Mouse (Mus musculus) heart, postnatal 14 days (tissue): ENCODE measurements around the gene Ist1. TPM values are rescaled to one million over a fixed set of nuclear protein-coding genes. Genes with fewer than 3 reads are reported as not detected.

ENCODE experiments used
- DNase-seq, 2 experiments: peaks; one replicate each; pipeline ENCODE4 v3.0.0; 2021 to 2022
- intact Hi-C: fragments of 180-260 bp; cut with DNase I; formaldehyde crosslinking; loops from one replicate; pipeline ENCODE4 v1.15.1; 2025
- long read RNA-seq, 2 experiments: library from polyadenylated mRNA; stranded (forward); transcript quantifications; one replicate each; pipeline ENCODE4 v2.0.0; 2021
- total RNA-seq, 2 experiments: library from RNA; stranded (reverse); gene quantifications; 2 replicates each; pipeline ENCODE4 v1.2.3; 2021

Gene Ist1
- 10 to 100 TPM; 48.1 to 53.0 TPM for total RNA-seq
- long read RNA-seq, experiment 1, transcript Ist1-201 (10 exons, 2,304 nt): major isoform, 27 of 53 reads
- long read RNA-seq, experiment 1, partial matches to known transcripts: 13 of 53 reads
- long read RNA-seq, experiment 1, other reads (novel, unspliced or antisense): 10 of 53 reads
- long read RNA-seq, experiment 2, transcript Ist1-201 (10 exons, 2,304 nt): major isoform, 37 of 70 reads
- long read RNA-seq, experiment 2, partial matches to known transcripts: 13 of 70 reads
- long read RNA-seq, experiment 2, other reads (novel, unspliced or antisense): 17 of 70 reads

- peak; percentile 98 to 99 for DNase-seq
- intact Hi-C loops: loop anchor here (2.0 to 5.0 kb wide), 2 partner anchors 85 to 86 kb away; partner anchors contain the start of genes Ap1g1 and Dhodh
Observed at GRCm38 (mm10) chr8:109693146-109693900, at the start of gene Ist1. Ist1 (minus strand) TSS chr8:109693260.

GRCm38 (mm10) chr8:109738049-109738380, 45.0 kb upstream of the Ist1 start:
- no peak for DNase-seq
- intact Hi-C loops: no loop called here

- DNase-seq: peak; percentile 87 to 93
- intact Hi-C loops: no loop called here
Observed at GRCm38 (mm10) chr8:109737237-109738048, 44.4 kb upstream of the Ist1 start, which contains the start of gene Atxn1l. Atxn1l (minus strand) TSS chr8:109737739.

- peak in 1 of 2 experiments; percentile 6 for DNase-seq
- intact Hi-C loops: no loop called here
Observed at GRCm38 (mm10) chr8:109736819-109737218, 43.8 kb upstream of the Ist1 start.

- DNase-seq: no peak
- intact Hi-C loops: no loop called here
Observed at GRCm38 (mm10) chr8:109734018-109734417, 41.0 kb upstream of the Ist1 start.

GRCm38 (mm10) chr8:109731012-109731411, 38.0 kb upstream of the Ist1 start:
- no peak for DNase-seq
- intact Hi-C loops: no loop called here

GRCm38 (mm10) chr8:109725106-109725505, 32.0 kb upstream of the Ist1 start:
- no peak for DNase-seq
- intact Hi-C loops: no loop called here

- no peak for DNase-seq
- intact Hi-C loops: no loop called here
Observed at GRCm38 (mm10) chr8:109714961-109715360, 21.9 kb upstream of the Ist1 start.

- no peak for DNase-seq
- intact Hi-C loops: no loop called here
Observed at GRCm38 (mm10) chr8:109712521-109712920, 19.5 kb upstream of the Ist1 start.

- DNase-seq: no peak
- intact Hi-C loops: loop anchor here (5.0 kb wide), 1 partner anchor 69 kb away; the partner anchor contains the start of gene Ap1g1
Observed at GRCm38 (mm10) chr8:109707921-109708320, 14.9 kb upstream of the Ist1 start.

GRCm38 (mm10) chr8:109706874-109707237, 13.8 kb upstream of the Ist1 start:
- intact Hi-C loops: loop anchor here (5.0 kb wide), 1 partner anchor 70 kb away; the partner anchor contains the start of gene Ap1g1
- DNase-seq: peak; percentile 76 to 82

GRCm38 (mm10) chr8:109706076-109706873, 13.2 kb upstream of the Ist1 start:
- intact Hi-C loops: loop anchor here (5.0 kb wide), 1 partner anchor 71 kb away; the partner anchor contains the start of gene Ap1g1
- peak in 1 of 2 experiments; percentile 10 for DNase-seq

GRCm38 (mm10) chr8:109705320-109706075, 12.4 kb upstream of the Ist1 start, which contains the start of gene Zfp821:
Zfp821 (plus strand) TSS chr8:109705546.
- intact Hi-C loops: loop anchor here (5.0 kb wide), 1 partner anchor 72 kb away; the partner anchor contains the start of gene Ap1g1
- peak; percentile 94 to 96 for DNase-seq

- intact Hi-C loops: loop anchor here (5.0 kb wide), 1 partner anchor 73 kb away; the partner anchor contains the start of gene Ap1g1
- no peak for DNase-seq
Observed at GRCm38 (mm10) chr8:109704565-109705319, 11.7 kb upstream of the Ist1 start.

- intact Hi-C loops: no loop called here
Observed at GRCm38 (mm10) chr8:109698477-109698876, 5.4 kb upstream of the Ist1 start.

GRCm38 (mm10) chr8:109697754-109698153, 4.7 kb upstream of the Ist1 start:
- DNase-seq: no peak
- intact Hi-C loops: no loop called here

More at GRCm38 (mm10) chr8:109698477-109698876, 5.4 kb upstream of the Ist1 start:
- DNase-seq: no peak

- intact Hi-C loops: loop anchor here (5.0 kb wide), 1 partner anchor 87 kb away; the partner anchor contains the start of gene Dhodh
- DNase-seq: no peak
Observed at GRCm38 (mm10) chr8:109694154-109694553, 1.1 kb upstream of the Ist1 start.
